Mouse (Mus musculus): ENCODE measurements at regions not wholly inside any gene's neighbourhood (a gene's known extent, or its start where the extent isn't known, plus 50 kb on each side); places are given as distances from the start of the nearest gene placed in this dataset.

GRCm38 (mm10) chr3:148595561-148595960, 394.8 kb downstream of the Adgrl2 start:
- Histone ChIP-seq H3K36me3 (ENCODE audit: control insufficient read depth, insufficient read depth) (no peaks in the 10 kb centered on the region), H3K27me3 (replicated peaks; ENCODE audit: control insufficient read depth, insufficient read depth, low read length) (no peaks in the 10 kb centered on the region), H3K4me1 (replicated peaks; ENCODE audit: control insufficient read depth, insufficient read depth, low read length) (no peaks in the 10 kb centered on the region), H3K9me3 (ENCODE audit: control insufficient read depth) (no peaks in the 10 kb centered on the region), H3K9ac (ENCODE audit: low read depth, low read length) (no peak overlapping the region), H3K4me2 (replicated peaks; ENCODE audit: low read depth) (no peak overlapping the region), H3K27ac (ENCODE audit: low read depth, low read length) (no peak overlapping the region), H3K4me3 (ENCODE audit: low read depth, low read length) (no peak overlapping the region)
- no peak for ATAC-seq
- no peak for TF ChIP-seq CTCF (IDR thresholded peaks at IDR 0.05; ENCODE audit: low read depth)
- WGBS, result 82% methylated on average over 4 of the region's 4 CpGs

- TF ChIP-seq CTCF (IDR thresholded peaks at IDR 0.05; ENCODE audit: low read depth), result no peak
- no peak overlapping the region for H3K4me3 ChIP-seq (ENCODE audit: low read depth, low read length)
- no peaks in the 10 kb centered on the region for H3K36me3 ChIP-seq (ENCODE audit: control insufficient read depth, insufficient read depth)
- ATAC-seq, result no peak
- 73% methylated on average over 2 of the region's 2 CpGs for WGBS
- no peaks in the 10 kb centered on the region for H3K4me1 ChIP-seq (replicated peaks; ENCODE audit: control insufficient read depth, insufficient read depth, low read length)
- no peak overlapping the region for H3K4me2 ChIP-seq (replicated peaks; ENCODE audit: low read depth)
- no peak overlapping the region for H3K27ac ChIP-seq (ENCODE audit: low read depth, low read length)
- no peaks in the 10 kb centered on the region for H3K27me3 ChIP-seq (replicated peaks; ENCODE audit: control insufficient read depth, insufficient read depth, low read length)
- H3K9ac ChIP-seq (ENCODE audit: low read depth, low read length), result no peak overlapping the region
- H3K9me3 ChIP-seq (ENCODE audit: control insufficient read depth), result no peaks in the 10 kb centered on the region
These were observed 400.8 kb downstream of the Adgrl2 start for GRCm38 (mm10) chr3:148589556-148589955.

GRCm38 (mm10) chr3:148575735-148576134, 414.6 kb downstream of the Adgrl2 start:
- Histone ChIP-seq H3K4me3 (ENCODE audit: low read depth, low read length) (no peak overlapping the region), H3K27ac (ENCODE audit: low read depth, low read length) (no peak overlapping the region), H3K27me3 (replicated peaks; ENCODE audit: control insufficient read depth, insufficient read depth, low read length) (no peaks in the 10 kb centered on the region), H3K4me2 (replicated peaks; ENCODE audit: low read depth) (no peak overlapping the region), H3K9ac (ENCODE audit: low read depth, low read length) (no peak overlapping the region), H3K9me3 (ENCODE audit: control insufficient read depth) (no peaks in the 10 kb centered on the region), H3K4me1 (replicated peaks; ENCODE audit: control insufficient read depth, insufficient read depth, low read length) (no peaks in the 10 kb centered on the region), H3K36me3 (ENCODE audit: control insufficient read depth, insufficient read depth) (no peaks in the 10 kb centered on the region)
- ATAC-seq, result no peak
- no peak for TF ChIP-seq CTCF (IDR thresholded peaks at IDR 0.05; ENCODE audit: low read depth)
- 78% methylated on average over 1 of the region's 1 CpGs for WGBS

- 77% methylated on average over 4 of the region's 4 CpGs for WGBS
- no peak for TF ChIP-seq CTCF (IDR thresholded peaks at IDR 0.05; ENCODE audit: low read depth)
- H3K4me1 ChIP-seq (replicated peaks; ENCODE audit: control insufficient read depth, insufficient read depth, low read length), result no peaks in the 10 kb centered on the region
- no peaks in the 10 kb centered on the region for H3K27me3 ChIP-seq (replicated peaks; ENCODE audit: control insufficient read depth, insufficient read depth, low read length)
- no peak for ATAC-seq
- no peaks in the 10 kb centered on the region for H3K9me3 ChIP-seq (ENCODE audit: control insufficient read depth)
- no peak overlapping the region for H3K4me3 ChIP-seq (ENCODE audit: low read depth, low read length)
- H3K4me2 ChIP-seq (replicated peaks; ENCODE audit: low read depth), result no peak overlapping the region
- no peak overlapping the region for H3K27ac ChIP-seq (ENCODE audit: low read depth, low read length)
- no peaks in the 10 kb centered on the region for H3K36me3 ChIP-seq (ENCODE audit: control insufficient read depth, insufficient read depth)
- H3K9ac ChIP-seq (ENCODE audit: low read depth, low read length), result no peak overlapping the region
These were observed 417.9 kb downstream of the Adgrl2 start for GRCm38 (mm10) chr3:148572493-148572892.

- H3K9ac ChIP-seq (ENCODE audit: low read depth, low read length), result no peak overlapping the region
- WGBS, result 78% methylated on average over 4 of the region's 4 CpGs
- H3K27me3 ChIP-seq (replicated peaks; ENCODE audit: control insufficient read depth, insufficient read depth, low read length), result no peaks in the 10 kb centered on the region
- no peak overlapping the region for H3K4me2 ChIP-seq (replicated peaks; ENCODE audit: low read depth)
- no peaks in the 10 kb centered on the region for H3K9me3 ChIP-seq (ENCODE audit: control insufficient read depth)
- H3K27ac ChIP-seq (ENCODE audit: low read depth, low read length), result no peak overlapping the region
- ATAC-seq, result no peak
- no peaks in the 10 kb centered on the region for H3K36me3 ChIP-seq (ENCODE audit: control insufficient read depth, insufficient read depth)
- no peaks in the 10 kb centered on the region for H3K4me1 ChIP-seq (replicated peaks; ENCODE audit: control insufficient read depth, insufficient read depth, low read length)
- H3K4me3 ChIP-seq (ENCODE audit: low read depth, low read length), result no peak overlapping the region
- TF ChIP-seq CTCF (IDR thresholded peaks at IDR 0.05; ENCODE audit: low read depth), result no peak
These were observed 425.6 kb downstream of the Adgrl2 start for GRCm38 (mm10) chr3:148564716-148565115.

GRCm38 (mm10) chr3:148561211-148561610, 429.1 kb downstream of the Adgrl2 start:
- no peak for TF ChIP-seq CTCF (IDR thresholded peaks at IDR 0.05; ENCODE audit: low read depth)
- no peak overlapping the region for H3K4me3 ChIP-seq (ENCODE audit: low read depth, low read length)
- H3K4me2 ChIP-seq (replicated peaks; ENCODE audit: low read depth), result no peak overlapping the region
- H3K4me1 ChIP-seq (replicated peaks; ENCODE audit: control insufficient read depth, insufficient read depth, low read length), result no peaks in the 10 kb centered on the region; the same call in 1 of the 2 replicates
- no peaks in the 10 kb centered on the region for H3K27me3 ChIP-seq (replicated peaks; ENCODE audit: control insufficient read depth, insufficient read depth, low read length)
- no peaks in the 10 kb centered on the region for H3K36me3 ChIP-seq (ENCODE audit: control insufficient read depth, insufficient read depth)
- no peak for ATAC-seq
- WGBS, result 94% methylated on average over 4 of the region's 4 CpGs
- H3K9ac ChIP-seq (ENCODE audit: low read depth, low read length), result no peak overlapping the region
- H3K9me3 ChIP-seq (ENCODE audit: control insufficient read depth), result no peaks in the 10 kb centered on the region
- H3K27ac ChIP-seq (ENCODE audit: low read depth, low read length), result no peak overlapping the region
